33 mouse cellular contexts compared by ENCODE assay signal in the genomic region with DNA sequence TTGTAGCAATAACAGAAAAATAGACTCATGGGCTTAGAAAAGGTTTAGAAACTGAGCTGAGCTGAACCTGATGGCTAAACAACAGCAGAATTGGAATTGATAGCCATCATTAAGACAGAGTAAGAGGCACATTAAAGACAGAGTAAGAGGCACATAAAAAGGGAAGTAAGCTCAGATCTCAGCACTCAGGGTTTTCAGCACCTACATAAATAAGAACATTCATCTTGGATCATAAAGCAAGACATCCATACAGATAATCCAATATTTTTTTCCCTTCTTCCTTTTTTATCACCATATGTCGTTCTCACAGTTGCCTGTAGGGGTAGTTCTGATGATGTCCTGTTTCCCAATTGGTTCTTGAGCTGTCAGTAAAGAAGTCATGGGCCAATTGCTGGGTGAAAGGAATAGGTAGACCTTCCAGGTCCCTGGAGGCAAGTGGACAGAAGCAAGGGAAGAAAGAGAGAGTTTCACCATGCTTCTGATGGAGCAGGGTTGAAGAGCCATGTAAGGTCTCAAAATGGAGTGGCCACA. TPM values are rescaled to one million over a fixed set of nuclear protein-coding genes. Genes with fewer than 3 reads are reported as not detected.
A peak's percentile ranks its signal among the peaks of the same experiment; 100 is the strongest.
DNase-seq lines count a peak whose midpoint lies in the region; ATAC-seq and TF ChIP-seq lines count a peak whose summit lies in the region.
"Had no signal": no experiment of that assay in that cellular context is flagged by ENCODE, and none has a peak within 500 bp of the region (broad histone marks: within the 10 kb centered on the region; RNA-seq: fewer than 3 reads in every experiment).

No protein-coding gene starts in this region.

- DNase-seq in forebrain, postnatal 0 days, result no peak
- DNase-seq in forebrain, embryonic 10.5 days (ENCODE audit: extremely low spot score, low spot score), result no peak
- no peak for DNase-seq in liver, embryonic 11.5 days (ENCODE audit: low spot score)
- DNase-seq in liver (no peak), MEL-GATA-1-ER (ENCODE audit: extremely low read depth, low read depth) (peak; percentile 67)
- no peak for DNase-seq in gastrocnemius, postnatal 10 days
- DNase-seq in right cerebral cortex, adult 2 months (ENCODE audit: low spot score in 2 of 2), result no peak
- DNase-seq: adrenal gland, postnatal 14 days; cerebellum, adult 11 months; cerebellum, adult 9-10 months; cerebellum, postnatal 36 days; gastrocnemius, postnatal 14 days; heart, adult 18-20 months; heart, postnatal 4 days; kidney, adult 11 months; kidney, postnatal 14 days; lung, adult 18-20 months; lung, postnatal 10 days; spleen, adult 18-20 months; thymus, postnatal 14 days had no signal

- H3K27me3 ChIP-seq in forebrain, postnatal 0 days (ENCODE audit: insufficient read depth, low read length), result no peaks in the 10 kb centered on the region
- H3K27me3 ChIP-seq in forebrain, embryonic 10.5 days (ENCODE audit: poor library complexity, severe bottlenecking), result no peaks in the 10 kb centered on the region
- H3K27me3 ChIP-seq in liver, embryonic 11.5 days (replicated peaks; ENCODE audit: control insufficient read depth, insufficient read depth, low read length), result no peaks in the 10 kb centered on the region
- H3K27me3 ChIP-seq: CH12.LX; embryonic facial prominence, embryonic 13.5 days; hindbrain, embryonic 13.5 days; limb, embryonic 15.5 days; midbrain, embryonic 12.5 days; neural tube, embryonic 13.5 days had no signal

- ATAC-seq in forebrain, postnatal 0 days, result no peak
- ATAC-seq in liver, embryonic 11.5 days (replicated peaks; ENCODE audit: low FRiP score), result peak; percentile 31
- ATAC-seq in granulocyte monocyte progenitor cell, adult 5-6 weeks (replicated peaks; ENCODE audit: poor library complexity, severe bottlenecking), result peak; percentile 12; the same call in 1 of the 2 replicates
- ATAC-seq: forebrain, embryonic 16.5 days had no signal

- H3K4me3 ChIP-seq in forebrain, postnatal 0 days (ENCODE audit: low read depth, low read length), result no peak overlapping the region
- H3K4me3 ChIP-seq in forebrain, embryonic 10.5 days, result no peak overlapping the region
- no peak overlapping the region for H3K4me3 ChIP-seq in liver, embryonic 11.5 days (ENCODE audit: low read depth, low read length)
- H3K4me3 ChIP-seq: embryonic facial prominence, embryonic 13.5 days; hindbrain, embryonic 13.5 days; limb, embryonic 10.5 days; limb, embryonic 15.5 days; midbrain, embryonic 12.5 days; neural tube, embryonic 13.5 days had no signal

- 0 out of 2 replicates have a peak, but pooled peaks have one; percentile 1 for TF ChIP-seq CTCF in forebrain, postnatal 0 days (IDR thresholded peaks at IDR 0.05; ENCODE audit: low read depth)

- H3K36me3 ChIP-seq in forebrain, postnatal 0 days (ENCODE audit: insufficient read depth), result no peaks in the 10 kb centered on the region
- H3K36me3 ChIP-seq in forebrain, embryonic 10.5 days (replicated peaks), result no peaks in the 10 kb centered on the region
- no peaks in the 10 kb centered on the region for H3K36me3 ChIP-seq in liver, embryonic 11.5 days (ENCODE audit: control insufficient read depth, insufficient read depth, low read length)
- H3K36me3 ChIP-seq: embryonic facial prominence, embryonic 13.5 days; G1E; hindbrain, embryonic 13.5 days; limb, embryonic 10.5 days; limb, embryonic 15.5 days; midbrain, embryonic 12.5 days; neural tube, embryonic 13.5 days had no signal

- no peak overlapping the region for H3K4me2 ChIP-seq in forebrain, postnatal 0 days (ENCODE audit: low read depth)
- no peak overlapping the region for H3K4me2 ChIP-seq in liver, embryonic 11.5 days
- H3K4me2 ChIP-seq: embryonic facial prominence, embryonic 13.5 days; heart, embryonic 11.5 days; hindbrain, embryonic 13.5 days; limb, embryonic 15.5 days; midbrain, embryonic 12.5 days; neural tube, embryonic 13.5 days had no signal

- no peaks in the 10 kb centered on the region for H3K4me1 ChIP-seq in forebrain, postnatal 0 days (ENCODE audit: insufficient read depth)
- H3K4me1 ChIP-seq in forebrain, embryonic 10.5 days, result no peaks in the 10 kb centered on the region
- no peaks in the 10 kb centered on the region for H3K4me1 ChIP-seq in liver, embryonic 11.5 days (replicated peaks; ENCODE audit: control insufficient read depth, insufficient read depth, low read length)
- H3K4me1 ChIP-seq: hindbrain, embryonic 13.5 days; limb, embryonic 10.5 days; limb, embryonic 15.5 days; midbrain, embryonic 12.5 days; neural tube, embryonic 13.5 days had no signal

- no peaks in the 10 kb centered on the region for H3K9me3 ChIP-seq in forebrain, postnatal 0 days (ENCODE audit: low read length)
- H3K9me3 ChIP-seq in forebrain, embryonic 10.5 days, result no peaks in the 10 kb centered on the region
- H3K9me3 ChIP-seq in liver, embryonic 11.5 days (ENCODE audit: control insufficient read depth, low read length), result no peaks in the 10 kb centered on the region
- H3K9me3 ChIP-seq: embryonic facial prominence, embryonic 13.5 days; G1E; hindbrain, embryonic 13.5 days; limb, embryonic 10.5 days; limb, embryonic 15.5 days; midbrain, embryonic 12.5 days; neural tube, embryonic 13.5 days had no signal

- H3K9ac ChIP-seq in forebrain, postnatal 0 days, result no peak overlapping the region
- no peak overlapping the region for H3K9ac ChIP-seq in liver, embryonic 11.5 days (ENCODE audit: low read depth, low read length)
- H3K9ac ChIP-seq: embryonic facial prominence, embryonic 13.5 days; hindbrain, embryonic 13.5 days; limb, embryonic 15.5 days; midbrain, embryonic 12.5 days; neural tube, embryonic 13.5 days had no signal

- WGBS in forebrain, postnatal 0 days, result 58% methylated on average over 1 of the region's 1 CpGs
- WGBS in forebrain, embryonic 10.5 days, result 68% methylated on average over 1 of the region's 1 CpGs
- WGBS in liver, embryonic 11.5 days, result 57% methylated on average over 1 of the region's 1 CpGs

- H3K27ac ChIP-seq in forebrain, postnatal 0 days (ENCODE audit: low read depth, low read length), result no peak overlapping the region
- H3K27ac ChIP-seq in forebrain, embryonic 10.5 days, result no peak overlapping the region
- no peak overlapping the region for H3K27ac ChIP-seq in liver, embryonic 11.5 days (ENCODE audit: low read depth, low read length)
- H3K27ac ChIP-seq: embryonic facial prominence, embryonic 13.5 days; hindbrain, embryonic 13.5 days; limb, embryonic 10.5 days; limb, embryonic 15.5 days; midbrain, embryonic 12.5 days; neural tube, embryonic 13.5 days had no signal

RNA-seq across cellular contexts. Expression of gene Tmem246, which starts 6.4 kb away (rescaled TPM):
- 93.2 and 98.3 TPM in 2 replicates for total RNA-seq in forebrain, postnatal 0 days (2014; rRNA removed)
- polyA plus RNA-seq in forebrain, postnatal 0 days (2015; fragmentation: Nextera tagmentation; extraction: Ambion mirVana), result 101 and 119 TPM in 2 replicates
- polyA plus RNA-seq in forebrain, embryonic 10.5 days (2016; fragmentation: Nextera tagmentation; extraction: Ambion mirVana), result 14.6 TPM in 2 replicates
- polyA plus RNA-seq in liver, embryonic 11.5 days (2014; fragmentation: Nextera tagmentation; extraction: Ambion mirVana), result 17.4 and 17.8 TPM in 2 replicates
- total RNA-seq in granulocyte monocyte progenitor cell, adult 5-6 weeks (2014; fragmentation: Nextera tagmentation), result not detected in 2 replicates
- total RNA-seq in granulocyte monocyte progenitor cell, adult 5-6 weeks (2017), result not detected in 2 replicates
- total RNA-seq in gastrocnemius, postnatal 10 days (2021), result 10 to 100 TPM; 42.0 to 45.8 TPM

RNA-seq across cellular contexts. Expression of gene Rnf20, which starts 27.7 kb away (rescaled TPM):
- total RNA-seq in forebrain, postnatal 0 days (2014; rRNA removed), result 76.9 and 79.1 TPM in 2 replicates
- polyA plus RNA-seq in forebrain, postnatal 0 days (2015; fragmentation: Nextera tagmentation; extraction: Ambion mirVana), result 35.6 and 44.1 TPM in 2 replicates
- 49.5 and 51.0 TPM in 2 replicates for polyA plus RNA-seq in forebrain, embryonic 10.5 days (2016; fragmentation: Nextera tagmentation; extraction: Ambion mirVana)
- 39.0 and 43.1 TPM in 2 replicates for polyA plus RNA-seq in liver, embryonic 11.5 days (2014; fragmentation: Nextera tagmentation; extraction: Ambion mirVana)
- total RNA-seq in granulocyte monocyte progenitor cell, adult 5-6 weeks (2014; fragmentation: Nextera tagmentation), result 37.5 and 58.0 TPM in 2 replicates
- 93.9 and 105 TPM in 2 replicates for total RNA-seq in granulocyte monocyte progenitor cell, adult 5-6 weeks (2017)
- 10 to 100 TPM; 32.0 to 37.4 TPM for total RNA-seq in gastrocnemius, postnatal 10 days (2021)

RNA-seq across cellular contexts. Expression of gene Aldob, which starts 54.7 kb away (rescaled TPM):
- 0.46 and 0.57 TPM in 2 replicates for total RNA-seq in forebrain, postnatal 0 days (2014; rRNA removed)
- polyA plus RNA-seq in forebrain, postnatal 0 days (2015; fragmentation: Nextera tagmentation; extraction: Ambion mirVana), result 0.27 and 0.39 TPM in 2 replicates
- not detected in 2 replicates for polyA plus RNA-seq in forebrain, embryonic 10.5 days (2016; fragmentation: Nextera tagmentation; extraction: Ambion mirVana)
- polyA plus RNA-seq in liver, embryonic 11.5 days (2014; fragmentation: Nextera tagmentation; extraction: Ambion mirVana), result 22.8 and 23.8 TPM in 2 replicates
- not detected in 2 replicates for total RNA-seq in granulocyte monocyte progenitor cell, adult 5-6 weeks (2014; fragmentation: Nextera tagmentation)
- total RNA-seq in granulocyte monocyte progenitor cell, adult 5-6 weeks (2017), result not detected in 2 replicates
- 1 to 10 TPM in 1 of 2 experiments, under 1 TPM in 1; 0.35 to 1.8 TPM for total RNA-seq in gastrocnemius, postnatal 10 days (2021)
- total RNA-seq: CH12.LX; gastrocnemius, postnatal 14 days had no signal
- polyA plus RNA-seq: C2C12; embryonic facial prominence, embryonic 13.5 days; forebrain, embryonic 11.5 days; G1E; hindbrain, embryonic 13.5 days; limb, embryonic 10.5 days; midbrain, embryonic 12.5 days had no signal

Comparison
In these comparisons a context has a peak if more than half of its experiments do, and no peak if none do; other contexts are left out.
1. RNA of gene Tmem246, which starts 6.4 kb away (total RNA-seq): 93.2 to 98.3 TPM in forebrain, postnatal 0 days and 42.0 to 45.8 TPM in gastrocnemius, postnatal 10 days; not detected in granulocyte monocyte progenitor cell, adult 5-6 weeks; every median in the first group is over 10 times any median in the second.